Mouse (Mus musculus): ENCODE measurements around the gene Btbd19. TPM values are rescaled to one million over a fixed set of nuclear protein-coding genes. Genes with fewer than 3 reads are reported as not detected.
A peak's percentile ranks its signal among the peaks of the same experiment; 100 is the strongest.

The Btbd19 gene
- polyA plus RNA-seq, 1 experiment from 2014 or later: 6.2 TPM

GRCm38 (mm10) chr4:117124518-117125347 lies 792 bp downstream of the Btbd19 start:
- peak overlapping the region; percentile 47 for H3K9ac ChIP-seq
- peak overlapping the region; percentile 86 for H3K27ac ChIP-seq
- H3K4me3 ChIP-seq: no peak overlapping the region
- peak overlapping the region; percentile 25 for H3K4me2 ChIP-seq
- H3K9me3 ChIP-seq: no peaks in the 10 kb centered on the region
- H3K4me1 ChIP-seq: peaks cover 31% of the 10 kb centered on the region
- H3K27me3 ChIP-seq: no peaks in the 10 kb centered on the region
- no peak for ATAC-seq (ENCODE audit: insufficient number of reproducible peaks, insufficient read depth, low FRiP score, low TSS enrichment, low read depth)
- H3K36me3 ChIP-seq: peaks cover 11% of the 10 kb centered on the region; the same call in 1 of the 2 replicates
- 64% methylated on average over 14 of the region's 14 CpGs for WGBS

DNA sequence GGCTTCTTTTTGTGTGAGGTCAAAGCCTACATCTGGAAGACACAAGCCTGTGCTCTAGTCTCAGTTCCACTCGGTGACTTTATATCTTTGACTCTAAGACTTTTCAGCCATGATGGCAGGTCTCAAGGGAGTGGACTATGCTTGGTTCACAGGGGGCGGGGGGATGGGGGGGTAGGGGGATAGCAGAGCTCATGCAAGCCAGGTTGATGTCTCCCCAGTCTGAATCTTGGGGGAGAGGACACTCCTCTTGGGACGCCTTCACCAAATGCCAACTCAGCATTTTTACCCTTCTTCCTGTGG lies 1.4 kb downstream of the Btbd19 start:
- Histone ChIP-seq H3K27ac (no peak overlapping the region; the same call in 1 of the 2 replicates), H3K9me3 (no peaks in the 10 kb centered on the region), H3K4me2 (no peak overlapping the region), H3K27me3 (no peaks in the 10 kb centered on the region), H3K9ac (no peak overlapping the region), H3K4me3 (no peak overlapping the region), H3K4me1 (peaks cover 33% of the 10 kb centered on the region), H3K36me3 (peaks cover 10% of the 10 kb centered on the region; the same call in 1 of the 2 replicates)
- 78% methylated on average over 3 of the region's 3 CpGs for WGBS
- ATAC-seq (ENCODE audit: insufficient number of reproducible peaks, insufficient read depth, low FRiP score, low TSS enrichment, low read depth): no peak

DNA sequence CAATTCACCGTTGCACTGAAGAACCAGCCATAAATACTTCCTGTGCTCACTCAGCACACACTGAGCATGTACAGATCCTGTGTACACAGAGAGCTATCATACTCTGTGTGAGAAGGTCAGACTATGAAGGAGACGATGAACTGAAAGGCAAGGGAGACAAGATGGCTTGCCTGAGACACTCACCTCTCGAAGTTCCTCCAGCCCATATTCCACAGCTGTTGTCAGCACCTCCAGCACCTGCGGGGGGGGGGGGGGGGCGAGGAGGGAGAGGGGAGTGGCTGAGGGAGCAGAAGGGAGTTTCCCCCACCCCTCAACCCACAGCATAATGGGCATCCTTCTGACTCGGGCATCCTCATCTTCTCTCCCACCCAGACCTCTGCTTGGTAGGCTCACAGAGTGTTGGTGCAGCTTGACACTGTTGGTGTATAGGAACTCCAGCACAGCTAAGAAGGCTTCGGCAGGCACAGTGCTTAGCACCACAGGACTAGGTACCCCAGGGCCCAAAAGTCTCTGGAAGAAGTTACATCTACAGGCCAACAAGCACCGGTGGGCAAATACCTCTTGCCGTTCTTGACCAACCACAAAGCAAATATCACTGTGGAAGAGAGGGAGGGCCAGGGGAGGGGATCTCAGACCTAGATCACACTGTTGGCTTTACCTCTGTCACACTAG lies 1.8 kb downstream of the Btbd19 start:
- no peak overlapping the region for H3K4me2 ChIP-seq
- H3K9me3 ChIP-seq: no peaks in the 10 kb centered on the region
- H3K9ac ChIP-seq: no peak overlapping the region
- no peak overlapping the region for H3K4me3 ChIP-seq
- H3K27me3 ChIP-seq: no peaks in the 10 kb centered on the region
- H3K4me1 ChIP-seq: peaks cover 33% of the 10 kb centered on the region
- H3K27ac ChIP-seq: no peak overlapping the region
- H3K36me3 ChIP-seq: peaks cover 6% of the 10 kb centered on the region; the same call in 1 of the 2 replicates
- ATAC-seq (ENCODE audit: insufficient number of reproducible peaks, insufficient read depth, low FRiP score, low TSS enrichment, low read depth): no peak
- 85% methylated on average over 7 of the region's 9 CpGs for WGBS

- Histone ChIP-seq H3K36me3 (no peaks in the 10 kb centered on the region), H3K4me3 (no peak overlapping the region), H3K4me1 (peaks cover 33% of the 10 kb centered on the region), H3K4me2 (no peak overlapping the region), H3K27me3 (no peaks in the 10 kb centered on the region), H3K9me3 (no peaks in the 10 kb centered on the region), H3K9ac (no peak overlapping the region), H3K27ac (no peak overlapping the region)
- no peak for ATAC-seq (ENCODE audit: insufficient number of reproducible peaks, insufficient read depth, low FRiP score, low TSS enrichment, low read depth)
- 84% methylated on average over 4 of the region's 4 CpGs for WGBS
Observed at GRCm38 (mm10) chr4:117122209-117122608, 3.3 kb downstream of the Btbd19 start.

- WGBS: under 1% methylated on average over 69 of the region's 69 CpGs
- Histone ChIP-seq H3K9me3 (no peaks in the 10 kb centered on the region), H3K27me3 (no peaks in the 10 kb centered on the region), H3K4me2 (peak overlapping the region; percentile 99), H3K27ac (peak overlapping the region; percentile 89), H3K4me3 (peak overlapping the region; percentile 73), H3K36me3 (no peaks in the 10 kb centered on the region), H3K9ac (peak overlapping the region; percentile 76), H3K4me1 (peaks cover 25% of the 10 kb centered on the region)
- ATAC-seq (ENCODE audit: insufficient number of reproducible peaks, insufficient read depth, low FRiP score, low TSS enrichment, low read depth): peak; percentile 89
Observed at GRCm38 (mm10) chr4:117120445-117121414, 4.8 kb downstream of the Btbd19 start.

- Histone ChIP-seq H3K4me1 (peaks cover 18% of the 10 kb centered on the region), H3K9me3 (no peaks in the 10 kb centered on the region), H3K36me3 (peaks cover under 1% of the 10 kb centered on the region; the same call in 1 of the 2 replicates), H3K9ac (peak overlapping the region; percentile 76), H3K27me3 (no peaks in the 10 kb centered on the region), H3K27ac (peak overlapping the region; percentile 89), H3K4me2 (peak overlapping the region; percentile 99), H3K4me3 (peak overlapping the region; percentile 73)
- ATAC-seq (ENCODE audit: insufficient number of reproducible peaks, insufficient read depth, low FRiP score, low TSS enrichment, low read depth): no peak
- 4% methylated on average over 10 of the region's 10 CpGs for WGBS
Observed at GRCm38 (mm10) chr4:117120052-117120444, 5.5 kb downstream of the Btbd19 start.

DNA sequence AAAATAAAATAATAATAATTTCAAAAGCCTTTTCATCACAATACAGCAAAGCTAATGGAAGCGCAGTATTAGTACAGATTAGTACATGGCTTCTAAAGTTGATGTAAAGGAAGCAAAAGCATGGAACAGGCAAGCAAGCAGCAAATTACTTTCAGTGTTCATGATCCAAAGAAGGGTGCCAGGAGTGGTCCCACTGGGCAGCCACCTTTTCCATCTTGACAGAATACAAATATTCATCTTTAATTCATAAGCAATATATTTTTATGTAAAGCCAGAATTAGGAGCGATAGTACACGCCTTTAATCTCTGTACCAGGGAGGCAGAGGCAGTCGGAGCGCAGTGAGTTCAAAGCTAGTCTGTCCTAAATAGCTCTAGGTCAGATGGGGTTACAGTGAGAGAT lies 5.9 kb downstream of the Btbd19 start:
- 77% methylated on average over 5 of the region's 5 CpGs for WGBS
- Histone ChIP-seq H3K4me3 (peak overlapping the region; percentile 73), H3K4me2 (peak overlapping the region; percentile 99), H3K9ac (peak overlapping the region; percentile 76), H3K27me3 (no peaks in the 10 kb centered on the region), H3K9me3 (no peaks in the 10 kb centered on the region), H3K36me3 (peaks cover 4% of the 10 kb centered on the region; the same call in 1 of the 2 replicates), H3K27ac (peak overlapping the region; percentile 89; the same call in 1 of the 2 replicates), H3K4me1 (peaks cover 14% of the 10 kb centered on the region)
- ATAC-seq (ENCODE audit: insufficient number of reproducible peaks, insufficient read depth, low FRiP score, low TSS enrichment, low read depth): no peak

DNA sequence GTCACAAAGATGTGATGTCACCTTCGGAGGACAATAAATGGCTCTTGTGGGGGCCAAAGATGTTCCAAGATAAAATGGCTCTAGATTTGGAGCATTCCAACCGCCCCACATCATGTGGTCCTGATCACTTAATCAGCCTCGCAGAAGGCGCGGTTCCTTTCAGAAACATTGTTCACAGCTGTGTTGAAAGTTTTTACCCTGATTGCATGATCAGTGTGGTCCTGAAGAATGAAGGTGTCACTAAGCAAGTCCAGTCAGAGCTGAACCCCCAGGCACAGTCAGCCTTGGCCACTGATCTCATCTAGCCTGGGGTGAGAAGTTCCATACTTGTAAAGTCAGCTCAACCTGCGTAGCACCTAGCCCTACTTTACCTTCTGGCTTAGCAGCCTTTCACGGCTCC lies 7.6 kb downstream of the Btbd19 start:
- Histone ChIP-seq H3K9ac (no peak overlapping the region), H3K27me3 (no peaks in the 10 kb centered on the region), H3K27ac (no peak overlapping the region), H3K4me1 (peaks cover 10% of the 10 kb centered on the region), H3K9me3 (no peaks in the 10 kb centered on the region), H3K4me2 (no peak overlapping the region), H3K4me3 (no peak overlapping the region), H3K36me3 (peaks cover 19% of the 10 kb centered on the region)
- WGBS: 86% methylated on average over 7 of the region's 7 CpGs
- ATAC-seq (ENCODE audit: insufficient number of reproducible peaks, insufficient read depth, low FRiP score, low TSS enrichment, low read depth): no peak

DNA sequence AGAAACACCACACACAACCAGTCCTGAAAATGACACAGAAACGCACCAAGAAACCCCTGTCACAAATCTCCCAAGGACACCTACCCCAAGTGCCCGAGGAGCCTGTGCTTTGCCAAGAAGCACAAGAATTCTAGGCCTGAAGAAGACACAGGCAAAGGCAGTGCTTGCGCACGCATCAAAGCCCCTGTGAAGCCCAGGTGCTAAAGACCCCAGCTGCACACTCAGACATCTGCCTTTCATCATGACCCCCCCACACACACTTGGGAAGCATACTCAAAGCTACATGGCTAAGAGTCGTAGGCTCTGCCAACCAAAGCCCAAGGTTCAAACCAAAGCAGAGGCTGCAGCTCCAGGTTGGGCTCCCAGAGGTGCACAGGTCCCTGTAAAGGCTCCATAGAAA lies 9.9 kb downstream of the Btbd19 start:
- H3K9me3 ChIP-seq: no peaks in the 10 kb centered on the region
- WGBS: 75% methylated on average over 5 of the region's 5 CpGs
- H3K4me1 ChIP-seq: peaks cover 5% of the 10 kb centered on the region
- H3K4me3 ChIP-seq: no peak overlapping the region
- H3K27me3 ChIP-seq: no peaks in the 10 kb centered on the region
- H3K9ac ChIP-seq: no peak overlapping the region
- ATAC-seq (ENCODE audit: insufficient number of reproducible peaks, insufficient read depth, low FRiP score, low TSS enrichment, low read depth): no peak
- no peak overlapping the region for H3K27ac ChIP-seq
- H3K36me3 ChIP-seq: peaks cover 31% of the 10 kb centered on the region
- H3K4me2 ChIP-seq: no peak overlapping the region

DNA sequence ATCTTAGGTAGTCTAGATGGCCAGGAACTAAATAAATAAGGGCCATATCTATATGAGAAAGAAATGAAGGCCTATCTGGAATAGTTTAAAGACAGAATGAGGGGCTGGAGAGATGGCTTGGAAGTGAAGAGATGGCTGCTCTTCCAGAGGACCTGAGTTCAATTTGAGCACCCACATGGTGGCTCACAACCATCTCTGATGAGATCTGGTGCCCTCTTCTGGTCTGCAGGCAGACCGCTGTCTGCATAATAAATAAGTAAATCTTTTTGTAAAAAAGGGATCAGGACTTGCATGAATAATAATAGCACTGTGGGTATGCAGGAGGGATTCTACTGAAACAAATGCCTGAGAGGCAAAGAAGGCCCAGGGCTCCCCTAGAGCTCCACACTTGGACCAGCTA lies 12.3 kb downstream of the Btbd19 start:
- Histone ChIP-seq H3K4me1 (no peaks in the 10 kb centered on the region), H3K36me3 (peaks cover 53% of the 10 kb centered on the region), H3K4me3 (no peak overlapping the region), H3K9me3 (no peaks in the 10 kb centered on the region), H3K4me2 (no peak overlapping the region), H3K9ac (no peak overlapping the region), H3K27me3 (no peaks in the 10 kb centered on the region), H3K27ac (no peak overlapping the region)
- ATAC-seq (ENCODE audit: insufficient number of reproducible peaks, insufficient read depth, low FRiP score, low TSS enrichment, low read depth): no peak
- 77% methylated on average over 1 of the region's 1 CpGs for WGBS

DNA sequence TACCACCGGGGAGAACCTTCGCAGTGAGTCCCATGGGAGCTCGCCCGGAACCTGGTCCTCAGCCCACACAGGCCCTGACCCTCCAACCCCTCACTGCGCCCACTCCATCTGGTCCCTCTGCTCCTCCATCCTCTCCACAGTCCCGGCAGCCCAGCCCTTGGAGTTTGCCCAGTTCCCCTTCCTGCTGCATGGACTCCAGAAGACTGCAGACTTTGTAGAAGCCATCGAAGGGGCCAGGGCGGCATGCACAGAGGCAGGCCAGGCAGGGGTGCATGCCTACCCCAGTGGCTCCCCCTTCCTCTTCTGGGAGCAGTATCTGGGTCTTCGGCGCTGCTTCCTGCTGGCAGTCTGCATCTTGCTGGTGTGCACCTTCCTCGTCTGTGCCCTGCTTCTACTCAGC lies 14.5 kb downstream of the Btbd19 start:
- no peaks in the 10 kb centered on the region for H3K9me3 ChIP-seq
- no peak overlapping the region for H3K9ac ChIP-seq
- ATAC-seq (ENCODE audit: insufficient number of reproducible peaks, insufficient read depth, low FRiP score, low TSS enrichment, low read depth): no peak
- no peak overlapping the region for H3K4me3 ChIP-seq
- H3K27me3 ChIP-seq: no peaks in the 10 kb centered on the region
- H3K27ac ChIP-seq: no peak overlapping the region
- 90% methylated on average over 11 of the region's 11 CpGs for WGBS
- no peak overlapping the region for H3K4me2 ChIP-seq
- H3K36me3 ChIP-seq: peaks cover 60% of the 10 kb centered on the region
- no peaks in the 10 kb centered on the region; the same call in 1 of the 2 replicates for H3K4me1 ChIP-seq
